Mouse (Mus musculus): ENCODE measurements at regions not wholly inside any gene's neighbourhood (a gene's known extent, or its start where the extent isn't known, plus 50 kb on each side); places are given as distances from the start of the nearest gene placed in this dataset.

DNA sequence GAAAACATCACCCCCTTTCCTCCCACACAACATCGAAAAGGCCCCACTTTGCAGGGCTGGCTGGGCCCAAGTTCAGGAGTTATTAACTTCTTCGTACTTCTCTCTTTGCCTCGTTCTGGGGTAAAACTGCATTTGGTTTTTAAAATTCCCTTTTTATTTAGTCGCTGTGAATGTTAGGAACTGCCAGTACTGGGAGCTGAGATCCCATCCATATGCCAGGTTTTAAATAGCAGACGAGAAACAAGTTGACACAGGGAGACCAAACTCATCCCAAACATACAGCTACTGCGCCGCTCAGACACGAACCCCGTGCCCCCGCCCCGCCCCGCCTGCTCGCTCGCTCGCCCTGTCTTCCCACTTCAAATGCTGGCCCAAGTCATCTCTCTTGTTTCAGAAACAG is 281.0 kb upstream of the 4930535I16Rik start:
- TF ChIP-seq POLR2A (IDR thresholded peaks at IDR 0.05; ENCODE audit: borderline replicate concordance, low read depth, low read length) (no peak), CTCF (IDR thresholded peaks at IDR 0.05; ENCODE audit: low read depth, low read length) (no peak)
